Mouse (Mus musculus) kidney, adult 2 months (tissue): Measurements from ENCODE around the gene Hlf. TPM values are rescaled to one million over a fixed set of nuclear protein-coding genes. Genes with fewer than 3 reads are reported as not detected.

Source experiments
- DNase-seq: peaks from one replicate; pipeline ENCODE4 v3.0.0; 2021
- H3K27ac ChIP-seq: fragments of 200-500 bp; 2 replicates; pipeline ENCODE4 v1.5.1; 2012; ENCODE audit warnings: low read depth, low read length, control low read depth, inconsistent platforms; ENCODE audit not compliant: insufficient read depth
- H3K27me3 ChIP-seq: fragments of 200-500 bp; replicated peaks from 2 replicates; pipeline ENCODE4 v1.6.1; 2012; ENCODE audit warnings: mild to moderate bottlenecking, moderate library complexity, low read length, inconsistent platforms; ENCODE audit not compliant: control insufficient read depth, insufficient read depth
- H3K36me3 ChIP-seq: fragments of 200-500 bp; 2 replicates; pipeline ENCODE4 v1.6.1; 2012; ENCODE audit warnings: mild to moderate bottlenecking, moderate library complexity, low read length, inconsistent platforms; ENCODE audit not compliant: control insufficient read depth, insufficient read depth
- H3K4me1 ChIP-seq: fragments of 200-500 bp; 2 replicates; pipeline ENCODE4 v1.6.1; 2011; ENCODE audit warnings: low read length; ENCODE audit not compliant: control insufficient read depth, insufficient read depth
- H3K4me3 ChIP-seq: fragments of 200-500 bp; 2 replicates; pipeline ENCODE4 v1.5.1; 2011; ENCODE audit warnings: mild to moderate bottlenecking, low read depth, low read length, control low read depth; ENCODE audit not compliant: insufficient read depth
- CTCF ChIP-seq: fragments of 200-500 bp; conservative IDR thresholded peaks from 2 replicates; pipeline ENCODE4 v1.5.1; 2011; ENCODE audit warnings: low read depth, mild to moderate bottlenecking, control low read depth, low read length, moderate library complexity, mixed read lengths; ENCODE audit not compliant: insufficient read depth, insufficient read length
- POLR2A ChIP-seq: fragments of 200-500 bp; IDR thresholded peaks from one replicate; pipeline ENCODE4 v1.6.1; 2011; ENCODE audit warnings: low read depth, low read length, control low read depth
- WGBS: fragments of 180-500 bp; shearing (Covaris S2); methylation state at CpG from one replicate; pipeline ENCODE4 v1.1.7; 2018; 5-methylcytosine and 5-hydroxymethylcytosine counted together
- polyA plus RNA-seq: library from polyadenylated mRNA; depleted of rRNA; stranded (reverse); fragments of >200 nt; gene quantifications from 2 replicates; pipeline ENCODE4 v1.2.3, GENCODE M21; 2012

The Hlf gene
- polyA plus RNA-seq, 1 experiment: 36.5 TPM

- H3K4me3 ChIP-seq: no peak overlapping the region
- peak; percentile 82 for DNase-seq
- peaks cover 45% of the 10 kb centered on the region for H3K4me1 ChIP-seq
- TF ChIP-seq POLR2A: no peak
- no peak for TF ChIP-seq CTCF
- WGBS: 34% methylated on average over 8 of the region's 8 CpGs
- no peaks in the 10 kb centered on the region for H3K36me3 ChIP-seq
- peak overlapping the region; percentile 74 for H3K27ac ChIP-seq
- H3K27me3 ChIP-seq: no peaks in the 10 kb centered on the region
These were observed 19.1 kb downstream of the Hlf start for GRCm38 (mm10) chr11:90371470-90372100.

DNA sequence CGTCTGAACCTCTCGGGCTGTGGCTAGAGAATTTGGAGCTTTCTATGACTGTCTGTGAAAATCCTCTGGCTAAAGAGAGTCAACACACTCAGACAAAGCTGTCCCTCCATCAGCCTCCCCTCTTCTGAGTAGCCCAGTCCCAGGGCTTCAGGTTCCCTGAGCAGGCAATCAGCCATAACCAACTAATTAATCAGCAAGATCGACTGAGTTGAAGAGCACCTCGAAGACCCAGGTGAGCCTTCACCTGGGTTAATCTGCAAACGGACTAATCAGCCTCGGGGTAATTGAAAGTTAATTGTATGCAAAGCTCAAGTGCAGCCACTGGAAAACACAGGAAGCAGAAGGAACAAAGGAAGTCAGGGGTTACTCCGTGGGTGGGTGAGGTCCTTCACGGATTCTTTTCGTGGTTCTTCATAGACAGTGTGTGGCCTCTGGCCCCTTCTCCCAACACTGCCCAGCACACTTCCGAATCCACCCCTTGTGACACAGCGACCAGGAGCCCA, 19.9 kb downstream of the Hlf start:
- H3K36me3 ChIP-seq: no peaks in the 10 kb centered on the region
- peak overlapping the region; percentile 3; the same call in 1 of the 2 replicates for H3K4me3 ChIP-seq
- H3K4me1 ChIP-seq: peaks cover 45% of the 10 kb centered on the region
- H3K27me3 ChIP-seq: no peaks in the 10 kb centered on the region
- peak overlapping the region; percentile 97 for H3K27ac ChIP-seq
- WGBS: 13% methylated on average over 11 of the region's 11 CpGs
- peak; percentile 86 for DNase-seq
- TF ChIP-seq POLR2A (no peak), CTCF (no peak)

GRCm38 (mm10) chr11:90370367-90370766, 20.3 kb downstream of the Hlf start:
- Histone ChIP-seq H3K4me1 (peaks cover 45% of the 10 kb centered on the region), H3K4me3 (no peak overlapping the region), H3K36me3 (no peaks in the 10 kb centered on the region), H3K27me3 (no peaks in the 10 kb centered on the region), H3K27ac (peak overlapping the region; percentile 97)
- TF ChIP-seq CTCF (no peak), POLR2A (no peak)
- no peak for DNase-seq
- WGBS: 37% methylated on average over 11 of the region's 11 CpGs

DNA sequence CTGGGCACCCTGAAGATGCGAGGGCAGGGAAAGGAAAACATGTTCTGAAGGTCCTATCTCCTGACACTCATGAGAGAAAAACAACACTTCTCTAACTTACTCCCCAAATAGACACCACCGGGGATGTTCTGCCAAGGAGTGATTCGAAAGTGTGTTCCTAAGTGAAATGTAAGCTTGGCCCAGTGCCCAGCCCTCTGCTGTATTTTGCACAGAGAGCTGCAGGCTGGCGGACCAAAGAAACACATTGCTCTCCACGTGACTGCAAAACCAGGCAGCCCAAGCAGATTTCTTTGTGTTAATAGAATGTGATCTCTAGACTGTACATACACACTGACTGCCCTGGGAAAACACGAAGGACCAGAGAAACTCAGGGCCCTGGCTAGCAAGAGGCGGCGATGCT, 21.1 kb downstream of the Hlf start:
- no peaks in the 10 kb centered on the region for H3K36me3 ChIP-seq
- H3K27ac ChIP-seq: peak overlapping the region; percentile 97
- H3K4me3 ChIP-seq: no peak overlapping the region
- H3K4me1 ChIP-seq: peaks cover 50% of the 10 kb centered on the region
- no peaks in the 10 kb centered on the region for H3K27me3 ChIP-seq
- WGBS: 14% methylated on average over 8 of the region's 8 CpGs
- TF ChIP-seq CTCF (no peak), POLR2A (no peak)
- DNase-seq: peak; percentile 98

- Histone ChIP-seq H3K4me3 (no peak overlapping the region), H3K4me1 (peaks cover 55% of the 10 kb centered on the region), H3K27ac (peak overlapping the region; percentile 97), H3K36me3 (no peaks in the 10 kb centered on the region), H3K27me3 (no peaks in the 10 kb centered on the region)
- 40% methylated on average over 7 of the region's 7 CpGs for WGBS
- TF ChIP-seq POLR2A: no peak
- TF ChIP-seq CTCF: no peak
- DNase-seq: peak; percentile 50
These were observed 21.6 kb downstream of the Hlf start for GRCm38 (mm10) chr11:90369115-90369514.

DNA sequence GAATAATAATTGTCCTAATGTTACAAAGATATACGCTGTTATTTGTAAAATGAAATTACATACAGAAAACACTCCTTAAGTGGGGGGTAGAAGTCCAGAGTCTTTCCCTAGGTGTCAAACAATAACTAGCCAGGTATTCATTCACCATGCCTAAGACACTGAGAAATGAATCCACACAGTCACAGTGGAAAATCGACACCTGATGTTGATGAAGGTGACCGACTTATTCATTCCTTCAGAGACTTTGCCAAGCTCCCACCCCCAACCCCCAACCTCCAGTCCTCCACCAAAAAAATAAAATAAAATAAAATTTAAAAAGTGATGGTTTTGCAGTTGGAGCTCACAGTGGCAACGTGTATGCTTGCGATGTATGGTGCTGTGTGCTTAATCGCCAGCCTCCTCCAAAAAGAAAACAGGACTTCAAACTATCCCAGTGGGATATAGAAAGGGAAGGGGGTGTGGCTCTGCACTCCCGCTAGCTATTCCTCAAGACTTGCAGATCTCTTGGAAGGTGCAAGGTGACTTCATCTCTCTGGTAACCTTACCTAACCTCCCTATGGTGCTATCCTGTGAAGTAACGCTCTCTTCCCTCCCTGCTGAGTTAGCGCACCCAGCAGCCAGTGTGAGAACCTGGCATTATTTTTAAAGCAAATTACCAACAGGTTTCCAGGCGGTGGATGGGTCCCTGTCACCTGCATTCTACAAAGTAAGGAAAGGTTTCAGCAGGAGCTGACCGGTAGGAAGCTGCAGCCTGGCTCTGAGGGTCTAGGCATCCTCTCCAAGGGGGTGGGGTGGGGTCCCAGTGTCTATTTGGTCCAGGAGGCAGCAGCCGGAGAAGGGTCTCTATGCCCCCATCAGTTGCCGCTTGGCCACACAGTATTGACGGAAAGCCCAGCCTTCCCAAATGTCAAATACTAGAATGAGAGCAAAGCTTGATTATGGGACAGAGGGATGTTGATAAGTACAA, 22.5 kb downstream of the Hlf start:
- peak; percentile 82 for DNase-seq
- TF ChIP-seq POLR2A (no peak), CTCF (no peak)
- Histone ChIP-seq H3K27me3 (no peaks in the 10 kb centered on the region), H3K27ac (peak overlapping the region; percentile 97), H3K4me1 (peaks cover 57% of the 10 kb centered on the region), H3K4me3 (no peak overlapping the region), H3K36me3 (no peaks in the 10 kb centered on the region)
- 64% methylated on average over 14 of the region's 14 CpGs for WGBS

DNA sequence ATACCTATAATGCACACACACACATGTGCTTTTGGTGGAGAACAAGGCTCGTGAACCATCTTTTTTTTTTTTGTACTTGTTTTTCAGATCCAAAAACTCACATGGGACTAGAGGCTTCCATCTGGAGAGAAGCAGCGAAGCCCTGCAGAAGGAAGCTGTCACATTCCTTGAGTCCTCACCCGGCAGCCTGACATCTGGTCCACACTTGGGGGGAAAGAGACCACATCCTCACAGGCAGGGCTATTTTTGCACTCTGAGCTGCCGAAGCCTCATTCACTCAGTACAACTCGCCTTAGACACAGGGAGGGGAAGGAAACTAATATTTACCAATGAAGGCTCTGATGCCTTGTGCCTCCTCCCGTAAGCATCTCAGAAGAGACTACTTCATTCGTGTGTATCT, 25.8 kb downstream of the Hlf start:
- Histone ChIP-seq H3K27me3 (no peaks in the 10 kb centered on the region), H3K27ac (peak overlapping the region; percentile 91; the same call in 1 of the 2 replicates), H3K4me3 (no peak overlapping the region), H3K36me3 (no peaks in the 10 kb centered on the region), H3K4me1 (peaks cover 38% of the 10 kb centered on the region)
- WGBS: 66% methylated on average over 7 of the region's 7 CpGs
- TF ChIP-seq CTCF: no peak
- TF ChIP-seq POLR2A: no peak
- no peak for DNase-seq
